Mouse (Mus musculus) CH12.LX (cell line): ENCODE measurements around the gene Rgr. TPM values are rescaled to one million over a fixed set of nuclear protein-coding genes. Genes with fewer than 3 reads are reported as not detected.

Experiments used
- DNase-seq: peaks from one replicate; pipeline ENCODE4 v3.0.0-alpha.2; 2013; ENCODE audit errors: extremely low read depth
- H3K27ac ChIP-seq: 2 replicates; pipeline ENCODE4 v1.5.1; 2012; ENCODE audit warnings: low read depth, mild to moderate bottlenecking, control low read depth, moderate library complexity; ENCODE audit not compliant: insufficient read depth
- H3K27me3 ChIP-seq: replicated peaks from 2 replicates; pipeline ENCODE3; 2012; ENCODE audit warnings: inconsistent platforms
- H3K36me3 ChIP-seq, 2 experiments: replicated peaks in 1 of 2; 2 replicates each; pipeline versions ENCODE3 to v1.6.1; 2012; ENCODE audit warnings: inconsistent platforms in 1 of 2, low read length in 1 of 2, mild to moderate bottlenecking in 1 of 2, mixed read lengths in 1 of 2, moderate library complexity in 1 of 2; ENCODE audit not compliant: control insufficient read depth in 1 of 2, insufficient read depth in 1 of 2
- H3K4me1 ChIP-seq, 2 experiments: 2 replicates each; pipeline ENCODE4 v1.6.1; 2012; ENCODE audit warnings: inconsistent platforms in 1 of 2, moderate library complexity in 1 of 2; ENCODE audit not compliant: insufficient read depth in 2 of 2, control insufficient read depth in 1 of 2
- H3K4me2 ChIP-seq: 2 replicates; pipeline ENCODE4 v1.6.1; 2012; ENCODE audit warnings: low read depth, mild to moderate bottlenecking, control low read depth; ENCODE audit not compliant: poor library complexity, insufficient read depth, severe bottlenecking
- H3K4me3 ChIP-seq, 3 experiments: fragments of 150-350 bp in 1 of 3; sonication (generic) in 1 of 3; replicated peaks in 1 of 3; 2 replicates each; pipeline versions ENCODE3 to v1.5.1; 2011 to 2012; ENCODE audit warnings: low read depth in 2 of 3, low read length in 2 of 3, mild to moderate bottlenecking in 2 of 3, moderate library complexity in 2 of 3, control low read depth in 1 of 3, improper control_type of control experiment in 1 of 3, inconsistent platforms in 1 of 3, mixed read lengths in 1 of 3; ENCODE audit not compliant: poor library complexity in 1 of 3
- H3K79me2 ChIP-seq: replicated peaks from 2 replicates; pipeline ENCODE4 v1.6.1; 2012; ENCODE audit warnings: mild to moderate bottlenecking, moderate library complexity; ENCODE audit not compliant: control insufficient read depth, poor library complexity, insufficient read depth, severe bottlenecking; ENCODE audit errors: extremely low read depth
- H3K9ac ChIP-seq: 2 replicates; pipeline ENCODE4 v1.6.1; 2012; ENCODE audit warnings: low read depth, mild to moderate bottlenecking, control low read depth, moderate library complexity; ENCODE audit not compliant: insufficient read depth
- H3K9me3 ChIP-seq: replicated peaks from 2 replicates; pipeline ENCODE3; 2012; ENCODE audit warnings: low read length, inconsistent platforms, mixed read lengths
- BHLHE40 ChIP-seq: IDR thresholded peaks from 2 replicates; pipeline ENCODE4 v1.6.1; 2011; ENCODE audit warnings: mild to moderate bottlenecking, low read depth, low read length, improper control_type of control experiment
- CHD2 ChIP-seq: IDR thresholded peaks from 2 replicates; pipeline ENCODE4 v1.6.1; 2011; ENCODE audit warnings: low read length, improper control_type of control experiment
- CTCF ChIP-seq, 2 experiments: IDR thresholded peaks in 1 of 2; conservative IDR thresholded peaks in 1 of 2; 2 replicates each; pipeline ENCODE4 v1.5.1; 2011 to 2012; ENCODE audit warnings: low read depth in 2 of 2, low read length in 2 of 2, improper control_type of control experiment in 1 of 2, inconsistent platforms in 1 of 2, mild to moderate bottlenecking in 1 of 2, moderate library complexity in 1 of 2
- ELF1 ChIP-seq: IDR thresholded peaks from 2 replicates; pipeline ENCODE4 v1.6.1; 2014; ENCODE audit warnings: low read depth, mild to moderate bottlenecking, inconsistent platforms, low read length, improper control_type of control experiment
- ETS1 ChIP-seq: conservative IDR thresholded peaks from 2 replicates; pipeline ENCODE4 v1.6.1; 2012; ENCODE audit warnings: low read depth, mild to moderate bottlenecking, inconsistent platforms, low read length, improper control_type of control experiment, moderate library complexity
- GABPA ChIP-seq: IDR thresholded peaks from 2 replicates; pipeline ENCODE4 v1.6.1; 2012; ENCODE audit warnings: low read depth, low read length, improper control_type of control experiment, inconsistent platforms; ENCODE audit not compliant: insufficient replicate concordance
- HCFC1 ChIP-seq: IDR thresholded peaks from 2 replicates; pipeline ENCODE4 v1.6.1; 2012; ENCODE audit warnings: low read depth, mild to moderate bottlenecking, inconsistent platforms, low read length, improper control_type of control experiment
- IRF4 ChIP-seq: IDR thresholded peaks from 2 replicates; pipeline ENCODE4 v1.6.1; 2014; ENCODE audit warnings: low read depth, mild to moderate bottlenecking, inconsistent platforms, low read length, improper control_type of control experiment
- MAFK ChIP-seq: IDR thresholded peaks from 2 replicates; pipeline ENCODE4 v1.6.1; 2011; ENCODE audit warnings: low read length, improper control_type of control experiment; ENCODE audit not compliant: insufficient replicate concordance
- MAX ChIP-seq: IDR thresholded peaks from 2 replicates; pipeline ENCODE4 v1.6.1; 2011; ENCODE audit warnings: low read length, improper control_type of control experiment
- MAZ ChIP-seq: IDR thresholded peaks from 2 replicates; pipeline ENCODE4 v1.6.1; 2012; ENCODE audit warnings: low read depth, mild to moderate bottlenecking, inconsistent platforms, low read length, improper control_type of control experiment, moderate library complexity
- MEF2A ChIP-seq: IDR thresholded peaks from 2 replicates; pipeline ENCODE4 v1.6.1; 2014; ENCODE audit warnings: low read depth, mild to moderate bottlenecking, inconsistent platforms, low read length, improper control_type of control experiment, borderline replicate concordance
- MXI1 ChIP-seq: IDR thresholded peaks from 2 replicates; pipeline ENCODE4 v1.6.1; 2011; ENCODE audit warnings: mild to moderate bottlenecking, low read depth, low read length, improper control_type of control experiment
- MYC ChIP-seq: IDR thresholded peaks from 2 replicates; pipeline ENCODE4 v1.6.1; 2011; ENCODE audit warnings: low read depth, mild to moderate bottlenecking, improper control_type of control experiment, low read length
- NRF1 ChIP-seq: IDR thresholded peaks from 2 replicates; pipeline ENCODE4 v1.6.1; 2014; ENCODE audit warnings: low read depth, mild to moderate bottlenecking, inconsistent platforms, low read length, improper control_type of control experiment, moderate library complexity
- POLR2A ChIP-seq: IDR thresholded peaks from 2 replicates; pipeline ENCODE4 v1.6.1; 2011; ENCODE audit warnings: low read depth, mild to moderate bottlenecking, improper control_type of control experiment, low read length
- POLR2AphosphoS2 ChIP-seq: IDR thresholded peaks from 2 replicates; pipeline ENCODE4 v1.6.1; 2011; ENCODE audit warnings: low read depth, low read length, improper control_type of control experiment
- RAD21 ChIP-seq: IDR thresholded peaks from 2 replicates; pipeline ENCODE4 v1.6.1; 2011; ENCODE audit warnings: low read depth, mild to moderate bottlenecking, low read length, improper control_type of control experiment, moderate library complexity
- RCOR1 ChIP-seq: conservative IDR thresholded peaks from 2 replicates; pipeline ENCODE4 v1.6.1; 2012; ENCODE audit warnings: low read depth, mild to moderate bottlenecking, inconsistent platforms, low read length, improper control_type of control experiment
- SMC3 ChIP-seq: IDR thresholded peaks from 2 replicates; pipeline ENCODE4 v1.6.1; 2011; ENCODE audit warnings: low read depth, low read length, improper control_type of control experiment
- TBP ChIP-seq: conservative IDR thresholded peaks from 2 replicates; pipeline ENCODE4 v1.6.1; 2011; ENCODE audit warnings: low read depth, low read length, improper control_type of control experiment
- TCF12 ChIP-seq: IDR thresholded peaks from 2 replicates; pipeline ENCODE4 v1.6.1; 2014; ENCODE audit warnings: low read depth, mild to moderate bottlenecking, inconsistent platforms, low read length, improper control_type of control experiment
- ZC3H11A ChIP-seq: IDR thresholded peaks from 2 replicates; pipeline ENCODE4 v1.6.1; 2012; ENCODE audit warnings: low read depth, mild to moderate bottlenecking, inconsistent platforms, low read length, improper control_type of control experiment
- ZKSCAN1 ChIP-seq: IDR thresholded peaks from 2 replicates; pipeline ENCODE4 v1.6.1; 2012; ENCODE audit warnings: low read depth, inconsistent platforms, low read length, improper control_type of control experiment, borderline replicate concordance
- ZNF384 ChIP-seq: IDR thresholded peaks from 2 replicates; pipeline ENCODE4 v1.6.1; 2012; ENCODE audit warnings: low read depth, low read length, improper control_type of control experiment, inconsistent platforms
- dilution Hi-C: fragments of 300-500 bp; cut with MboI; formaldehyde crosslinking; loops from 2 replicates; pipeline ENCODE4 v1.14.3; 2020; ENCODE audit warnings: low sequenced_read_pairs; ENCODE audit not compliant: extremely low pct_unique_long_range_greater_than_20kb, extremely low pct_ligation_motif_present
- in situ Hi-C: fragments of 300-500 bp; cut with MboI; formaldehyde crosslinking; loops from 3 replicates; pipeline ENCODE4 v1.14.3; 2019; ENCODE audit warnings: low sequenced_read_pairs, low pct_ligation_motif_present, low pct_unique_long_range_greater_than_20kb, mixed read lengths
- polyA plus RNA-seq: library from polyadenylated mRNA; unstranded; fragments of >175 nt; gene quantifications from 2 replicates; pipeline ENCODE4 v1.2.1, GENCODE M21; 2012; ENCODE audit warnings: low read depth; ENCODE audit not compliant: insufficient read length
- total RNA-seq, 2 experiments: library from RNA; depleted of rRNA; stranded (reverse); fragments of 300-350 nt in 1 of 2; fragments of >200 nt in 1 of 2; gene quantifications; 2 replicates each; pipeline ENCODE4 v1.2.3; 2012 to 2014

The Rgr gene
- total RNA-seq (2012; rRNA removed) (not detected in 2 replicates), total RNA-seq (2014; rRNA removed) (not detected in 2 replicates), polyA plus RNA-seq (not detected in 2 replicates)

GRCm38 (mm10) chr14:37048914-37049410 is at the start of gene Rgr:
Gene Rgr (minus strand): TSS chr14:37048964.
- no peak for TF ChIP-seq MEF2A
- TF ChIP-seq GABPA = no peak
- TF ChIP-seq CTCF (conservative IDR thresholded peaks at IDR 0.05 in 1 of 2, IDR thresholded peaks at IDR 0.05 in 1 of 2; ENCODE audit: low read depth in 2 of 2, low read length in 2 of 2) = no peak
- no peak for TF ChIP-seq ZNF384
- TF ChIP-seq MAZ = no peak
- TF ChIP-seq TBP = no peak
- no peak for TF ChIP-seq ZC3H11A
- no peak for TF ChIP-seq RAD21
- in situ Hi-C loops = no loop called here
- no peak within 1 kb of the TSS for H3K4me2 ChIP-seq
- no peaks in the 10 kb centered on the region for H3K4me1 ChIP-seq
- no peak within 1 kb of the TSS for H3K4me3 ChIP-seq
- no peak within 1 kb of the TSS for H3K27ac ChIP-seq
- peaks cover 74% of the 10 kb centered on the region for H3K27me3 ChIP-seq
- no peaks in the 10 kb centered on the region for H3K79me2 ChIP-seq
- H3K9me3 ChIP-seq = no peaks in the 10 kb centered on the region
- no peak for DNase-seq
- no peaks in the 10 kb centered on the region for H3K36me3 ChIP-seq
- dilution Hi-C loops = no loop called here
- no peak within 1 kb of the TSS for H3K9ac ChIP-seq

- Histone ChIP-seq H3K4me2 (no peak within 1 kb of the TSS), H3K79me2 (no peaks in the 10 kb centered on the region), H3K9ac (no peak within 1 kb of the TSS), H3K4me1 (no peaks in the 10 kb centered on the region), H3K27me3 (peaks cover 84% of the 10 kb centered on the region), H3K27ac (no peak within 1 kb of the TSS), H3K9me3 (no peaks in the 10 kb centered on the region), H3K4me3 (no peak within 1 kb of the TSS), H3K36me3 (no peaks in the 10 kb centered on the region)
- dilution Hi-C loops = no loop called here
- in situ Hi-C loops = no loop called here
- no peak for DNase-seq
- TF ChIP-seq NRF1 = no peak
- TF ChIP-seq RCOR1 = no peak
- no peak for TF ChIP-seq HCFC1
- TF ChIP-seq BHLHE40 = no peak
- no peak for TF ChIP-seq MAX
- no peak for TF ChIP-seq MAZ
- TF ChIP-seq ETS1 = no peak
- no peak for TF ChIP-seq MYC
- no peak for TF ChIP-seq RAD21
- TF ChIP-seq MAFK = no peak
- TF ChIP-seq POLR2AphosphoS2 = no peak
- TF ChIP-seq TCF12 = no peak
- TF ChIP-seq GABPA = no peak
- no peak for TF ChIP-seq ELF1
- no peak for TF ChIP-seq CHD2
- TF ChIP-seq POLR2A = no peak
- TF ChIP-seq SMC3 = no peak
- no peak for TF ChIP-seq MXI1
- no peak for TF ChIP-seq ZKSCAN1
- no peak for TF ChIP-seq IRF4
These were observed 49.3 kb upstream of the Rgr start, which contains the start of gene Cdhr1 for GRCm38 (mm10) chr14:37097956-37098530. Gene Cdhr1 (minus strand): TSS chr14:37098347.
